Mouse (Mus musculus) midbrain, embryonic 12.5 days (tissue): ENCODE data around the gene Sv2b. TPM values are rescaled to one million over a fixed set of nuclear protein-coding genes. Genes with fewer than 3 reads are reported as not detected.

Experiments
- ATAC-seq: fragments of 200-750 bp; cut with Nextera tagmentation; 2 replicates; pipeline ENCODE4 v1.8.0; 2017; ENCODE audit warnings: low read depth, moderate TSS enrichment, moderate library complexity; ENCODE audit not compliant: low FRiP score
- H3K27ac ChIP-seq: fragments of 300-500 bp; sonication (generic); replicated peaks from 2 replicates; pipeline ENCODE4 v1.5.1; 2016; ENCODE audit warnings: mild to moderate bottlenecking
- H3K27me3 ChIP-seq: fragments of 300-500 bp; sonication (generic); 2 replicates; pipeline ENCODE4 v1.6.1; 2016; ENCODE audit warnings: mild to moderate bottlenecking
- H3K36me3 ChIP-seq: fragments of 300-500 bp; sonication (generic); 2 replicates; pipeline ENCODE4 v1.6.1; 2016
- H3K4me1 ChIP-seq: fragments of 300-500 bp; sonication (generic); 2 replicates; pipeline ENCODE4 v1.6.1; 2016
- H3K4me2 ChIP-seq: fragments of 300-500 bp; sonication (generic); replicated peaks from 2 replicates; pipeline ENCODE4 v1.6.1; 2016; ENCODE audit warnings: mild to moderate bottlenecking, moderate library complexity
- H3K4me3 ChIP-seq: fragments of 300-500 bp; sonication (generic); 2 replicates; pipeline ENCODE4 v1.5.1; 2016; ENCODE audit warnings: mild to moderate bottlenecking
- H3K9ac ChIP-seq: fragments of 300-500 bp; sonication (generic); replicated peaks from 2 replicates; pipeline ENCODE4 v1.6.1; 2016; ENCODE audit warnings: mild to moderate bottlenecking, moderate library complexity
- H3K9me3 ChIP-seq: fragments of 300-500 bp; sonication (generic); 2 replicates; pipeline ENCODE4 v1.6.1; 2016; ENCODE audit warnings: mild to moderate bottlenecking
- WGBS: fragments of 180-500 bp; shearing (Covaris S2); methylation state at CpG from one replicate; pipeline ENCODE4 v1.1.7; 2016; 5-methylcytosine and 5-hydroxymethylcytosine counted together
- polyA plus RNA-seq: library from polyadenylated mRNA; unstranded; fragments of >200 nt; fragmentation: Nextera tagmentation; extraction: Ambion mirVana; gene quantifications from 2 replicates; pipeline ENCODE4 v1.2.1, GENCODE M21; 2016

Gene Sv2b
- polyA plus RNA-seq, 1 experiment from 2014 or later, result 2.7 TPM

- no peaks in the 10 kb centered on the region for H3K27me3 ChIP-seq
- peak; percentile 78 for ATAC-seq
- H3K36me3 ChIP-seq, result no peaks in the 10 kb centered on the region
- 0 out of 2 replicates have a peak, but pooled peaks cover 3% of the 10 kb centered on the region for H3K4me1 ChIP-seq
- H3K9me3 ChIP-seq, result no peaks in the 10 kb centered on the region
- 0 out of 2 replicates have a peak overlapping the region, but pooled peaks have one; percentile 37 for H3K9ac ChIP-seq
- WGBS, result 49% methylated on average over 7 of the region's 7 CpGs
- H3K4me3 ChIP-seq, result peak overlapping the region; percentile 24
- no peak overlapping the region for H3K27ac ChIP-seq
- peak overlapping the region; percentile 50 for H3K4me2 ChIP-seq
These were observed 190.9 kb downstream of the Sv2b start for GRCm38 (mm10) chr7:75118022-75118673.

DNA sequence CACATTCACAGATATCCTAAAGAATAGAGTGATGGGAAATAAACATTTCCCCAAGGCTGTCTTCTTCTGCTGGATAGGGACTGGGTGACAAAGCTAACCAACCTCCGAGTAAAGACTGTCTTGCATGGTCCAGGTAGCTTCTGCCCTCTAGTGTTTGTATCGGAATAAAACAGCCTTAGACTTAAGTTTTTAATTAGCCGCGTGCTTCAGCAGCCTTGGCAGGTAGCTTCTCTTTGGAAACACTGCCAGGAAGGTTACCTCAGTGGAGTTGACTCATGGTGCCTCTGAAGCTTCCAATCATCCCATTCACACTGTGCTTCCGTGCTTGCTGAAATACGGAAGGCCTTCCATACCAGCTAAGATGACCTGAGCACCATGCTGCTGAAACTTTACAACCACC is 198.4 kb downstream of the Sv2b start:
- peak; percentile 41; the same call in 1 of the 2 replicates for ATAC-seq
- WGBS, result 9% methylated on average over 6 of the region's 6 CpGs
- H3K27ac ChIP-seq, result no peak overlapping the region
- H3K4me1 ChIP-seq, result no peaks in the 10 kb centered on the region
- no peak overlapping the region for H3K9ac ChIP-seq
- H3K27me3 ChIP-seq, result no peaks in the 10 kb centered on the region
- no peak overlapping the region for H3K4me3 ChIP-seq
- no peaks in the 10 kb centered on the region for H3K9me3 ChIP-seq
- H3K36me3 ChIP-seq, result no peaks in the 10 kb centered on the region
- H3K4me2 ChIP-seq, result no peak overlapping the region

- Histone ChIP-seq H3K4me1 (0 out of 2 replicates have a peak, but pooled peaks cover 3% of the 10 kb centered on the region), H3K9ac (no peak overlapping the region), H3K4me3 (no peak overlapping the region), H3K4me2 (no peak overlapping the region), H3K27ac (no peak overlapping the region), H3K9me3 (no peaks in the 10 kb centered on the region), H3K36me3 (no peaks in the 10 kb centered on the region), H3K27me3 (no peaks in the 10 kb centered on the region)
- ATAC-seq, result no peak
These were observed 201.6 kb downstream of the Sv2b start for GRCm38 (mm10) chr7:75107441-75107840.

GRCm38 (mm10) chr7:75103900-75104299 is 205.2 kb downstream of the Sv2b start:
- no peaks in the 10 kb centered on the region for H3K36me3 ChIP-seq
- H3K9me3 ChIP-seq, result no peaks in the 10 kb centered on the region
- no peak overlapping the region for H3K4me3 ChIP-seq
- H3K27me3 ChIP-seq, result no peaks in the 10 kb centered on the region
- ATAC-seq, result no peak
- no peak overlapping the region for H3K27ac ChIP-seq
- H3K4me1 ChIP-seq, result peaks cover 3% of the 10 kb centered on the region; the same call in 1 of the 2 replicates
- 77% methylated on average over 1 of the region's 1 CpGs for whole genome bisulfite sequencing
- no peak overlapping the region for H3K4me2 ChIP-seq
- no peak overlapping the region for H3K9ac ChIP-seq

- Histone ChIP-seq H3K9me3 (no peaks in the 10 kb centered on the region), H3K36me3 (no peaks in the 10 kb centered on the region), H3K4me1 (peaks cover 3% of the 10 kb centered on the region; the same call in 1 of the 2 replicates), H3K9ac (no peak overlapping the region), H3K27me3 (no peaks in the 10 kb centered on the region), H3K4me2 (no peak overlapping the region), H3K4me3 (no peak overlapping the region), H3K27ac (0 out of 2 replicates have a peak overlapping the region, but pooled peaks have one; percentile 25)
- WGBS, result 85% methylated on average over 17 of the region's 17 CpGs
- ATAC-seq, result 0 out of 2 replicates have a peak, but pooled peaks have one; percentile 16
These were observed 206.3 kb downstream of the Sv2b start for GRCm38 (mm10) chr7:75102536-75103332.

DNA sequence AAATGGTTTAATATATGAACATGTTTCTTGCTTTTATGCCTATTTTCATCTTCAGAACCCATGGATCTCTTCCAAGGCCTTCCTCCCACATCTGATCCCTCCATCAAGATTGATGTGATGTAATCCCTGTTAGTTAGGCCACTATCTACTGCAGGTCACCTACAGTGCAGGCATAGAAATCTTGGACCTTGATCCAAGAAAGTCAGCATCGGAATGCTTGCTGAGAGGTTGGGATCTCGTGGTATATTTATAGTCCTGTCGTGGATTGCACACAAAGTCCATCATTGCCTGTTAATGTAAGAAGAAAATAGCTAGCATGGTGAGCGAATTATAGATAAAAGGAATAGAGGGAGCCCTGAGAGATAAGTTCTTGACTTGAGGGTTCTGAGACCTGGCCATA is 223.6 kb downstream of the Sv2b start:
- Histone ChIP-seq H3K9ac (no peak overlapping the region), H3K4me3 (no peak overlapping the region), H3K27me3 (no peaks in the 10 kb centered on the region), H3K4me1 (no peaks in the 10 kb centered on the region), H3K4me2 (no peak overlapping the region), H3K27ac (no peak overlapping the region), H3K9me3 (no peaks in the 10 kb centered on the region), H3K36me3 (no peaks in the 10 kb centered on the region)
- WGBS, result 88% methylated on average over 4 of the region's 4 CpGs
- ATAC-seq, result no peak

DNA sequence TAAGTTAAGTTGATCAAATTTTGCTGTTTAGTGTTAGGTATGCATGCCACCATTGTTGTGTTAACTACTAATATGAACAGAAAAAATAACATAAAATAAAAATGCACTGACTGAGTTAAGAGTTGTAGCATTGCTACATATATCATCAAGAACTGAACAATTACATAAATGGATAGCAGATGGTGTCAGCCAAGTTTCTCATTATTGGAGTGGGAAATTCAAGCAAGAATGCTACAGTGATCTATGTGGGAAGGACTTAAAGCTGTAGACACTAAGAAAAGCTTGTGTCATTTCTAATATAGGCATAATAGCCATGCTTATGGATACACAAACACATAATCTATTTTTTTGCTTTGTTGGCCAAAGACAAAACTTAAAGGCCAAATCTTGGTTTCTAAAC is 228.9 kb downstream of the Sv2b start:
- Histone ChIP-seq H3K4me3 (no peak overlapping the region), H3K27ac (no peak overlapping the region), H3K27me3 (no peaks in the 10 kb centered on the region), H3K9ac (no peak overlapping the region), H3K4me2 (no peak overlapping the region), H3K4me1 (no peaks in the 10 kb centered on the region), H3K36me3 (no peaks in the 10 kb centered on the region), H3K9me3 (no peaks in the 10 kb centered on the region)
- no peak for ATAC-seq

DNA sequence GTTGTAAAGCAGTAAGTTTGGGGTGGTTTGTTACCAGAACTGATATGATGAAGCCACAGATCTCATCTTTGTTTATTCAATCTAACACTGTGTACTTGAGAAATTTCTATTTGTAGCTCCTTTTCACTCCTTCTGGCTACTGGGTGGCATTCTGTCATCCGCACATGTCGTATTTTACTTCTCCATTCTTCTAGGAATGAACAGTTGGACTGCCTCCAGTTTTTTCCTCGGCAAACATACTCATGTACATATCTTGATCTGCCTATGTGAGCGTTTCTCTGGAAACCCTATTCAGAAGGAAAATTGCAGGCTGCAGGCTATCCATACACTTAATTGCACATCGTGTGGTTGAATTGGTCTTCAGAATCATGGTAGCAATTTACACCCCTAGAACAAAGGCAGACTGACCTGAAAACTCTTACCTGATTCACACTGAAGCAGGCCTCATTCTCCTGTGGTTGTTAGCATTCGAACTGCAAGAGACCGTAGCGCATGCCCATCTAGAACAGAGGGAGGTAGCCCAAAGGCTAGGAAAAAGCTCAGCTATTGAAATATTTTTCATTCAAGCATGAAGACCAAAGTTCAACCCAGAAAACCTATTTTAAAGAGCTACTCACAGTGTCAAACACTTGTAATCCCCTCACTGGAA is 231.4 kb downstream of the Sv2b start:
- WGBS, result 74% methylated on average over 8 of the region's 8 CpGs
- no peak overlapping the region for H3K4me2 ChIP-seq

More for the DNA sequence above, 231.4 kb downstream of the Sv2b start:
- Histone ChIP-seq H3K27me3 (no peaks in the 10 kb centered on the region), H3K4me3 (no peak overlapping the region), H3K36me3 (no peaks in the 10 kb centered on the region), H3K4me1 (no peaks in the 10 kb centered on the region), H3K27ac (no peak overlapping the region), H3K9me3 (no peaks in the 10 kb centered on the region), H3K9ac (no peak overlapping the region)
- no peak for ATAC-seq

Other genes with a start within 250 kb of the Sv2b start
- 32.9 and 33.5 TPM in 2 replicates for gene Akap13, start 146.3 kb upstream of the Sv2b start, polyA plus RNA-seq